Mouse (Mus musculus): ENCODE results near the gene Gm11032.
"Not testable (repeated sequence)": the region's sequence is repeated elsewhere in the genome, so short reads cannot be mapped to it uniquely, and the experiment has no call there.

Gm11032 gene

GRCm38 (mm10) chr11:4620017-4620485 is at the start of gene Gm11032:
Gm11032 (plus strand) TSS chr11:4620067.
- DNase-seq (ENCODE audit: low read depth), result no peak

GRCm38 (mm10) chr11:4571491-4571901 is 48.4 kb upstream of the Gm11032 start:
- DNase-seq (ENCODE audit: low read depth), result no peak

- DNase-seq (ENCODE audit: low read depth), result not testable (repeated sequence)
Measured at GRCm38 (mm10) chr11:4576090-4576732, 43.7 kb upstream of the Gm11032 start.

- no peak for DNase-seq (ENCODE audit: low read depth)
Measured at GRCm38 (mm10) chr11:4577079-4577478, 42.8 kb upstream of the Gm11032 start.

GRCm38 (mm10) chr11:4578682-4579081 is 41.2 kb upstream of the Gm11032 start:
- DNase-seq (ENCODE audit: low read depth), result no peak

- no peak for DNase-seq (ENCODE audit: low read depth)
Measured at GRCm38 (mm10) chr11:4591811-4592210, 28.1 kb upstream of the Gm11032 start.

- no peak for DNase-seq (ENCODE audit: low read depth)
Measured at GRCm38 (mm10) chr11:4593491-4593848, 26.4 kb upstream of the Gm11032 start.

GRCm38 (mm10) chr11:4593849-4594607 is 25.8 kb upstream of the Gm11032 start:
- DNase-seq (ENCODE audit: low read depth), result no peak

- DNase-seq (ENCODE audit: low read depth), result peak; percentile 92
Measured at GRCm38 (mm10) chr11:4594608-4595500, 25.0 kb upstream of the Gm11032 start, which contains the start of gene Mtmr3. Mtmr3 (minus strand) TSS chr11:4594863.

GRCm38 (mm10) chr11:4598411-4598810 is 21.5 kb upstream of the Gm11032 start:
- DNase-seq (ENCODE audit: low read depth), result no peak

GRCm38 (mm10) chr11:4599916-4600315 is 20.0 kb upstream of the Gm11032 start:
- DNase-seq (ENCODE audit: low read depth), result no peak

- no peak for DNase-seq (ENCODE audit: low read depth)
Measured at GRCm38 (mm10) chr11:4601890-4602289, 18.0 kb upstream of the Gm11032 start.

GRCm38 (mm10) chr11:4602691-4603441 is 17.0 kb upstream of the Gm11032 start:
- no peak for DNase-seq (ENCODE audit: low read depth)

GRCm38 (mm10) chr11:4604441-4604840 is 15.4 kb upstream of the Gm11032 start:
- no peak for DNase-seq (ENCODE audit: low read depth)

GRCm38 (mm10) chr11:4605414-4605813 is 14.5 kb upstream of the Gm11032 start:
- DNase-seq (ENCODE audit: low read depth), result no peak

- no peak for DNase-seq (ENCODE audit: low read depth)
Measured at GRCm38 (mm10) chr11:4606541-4606940, 13.3 kb upstream of the Gm11032 start.

GRCm38 (mm10) chr11:4611904-4612303 is 8.0 kb upstream of the Gm11032 start:
- no peak for DNase-seq (ENCODE audit: low read depth)

GRCm38 (mm10) chr11:4620501-4621108 is 738 bp downstream of the Gm11032 start:
- no peak for DNase-seq (ENCODE audit: low read depth)

GRCm38 (mm10) chr11:4621866-4622265 is 2.0 kb downstream of the Gm11032 start:
- no peak for DNase-seq (ENCODE audit: low read depth)

- no peak for DNase-seq (ENCODE audit: low read depth)
Measured at GRCm38 (mm10) chr11:4622442-4622986, 2.6 kb downstream of the Gm11032 start.

- no peak for DNase-seq (ENCODE audit: low read depth)
Measured at GRCm38 (mm10) chr11:4622997-4623396, 3.1 kb downstream of the Gm11032 start.

All from c-Kit-positive CD71-negative TER-119-negative erythroid progenitor cells, embryonic 14.5 days (primary cell).